Mouse (Mus musculus) embryonic facial prominence, embryonic 12.5 days (tissue): ENCODE results near the gene Asb6. TPM values are rescaled to one million over a fixed set of nuclear protein-coding genes. Genes with fewer than 3 reads are reported as not detected.

Experiments used
- ATAC-seq: fragments of 200-750 bp; cut with Nextera tagmentation; 2 replicates; pipeline ENCODE4 v1.8.0; 2017; ENCODE audit not compliant: insufficient number of reproducible peaks, insufficient read depth, low FRiP score, low TSS enrichment
- H3K27ac ChIP-seq: fragments of 300-500 bp; sonication (generic); 2 replicates; pipeline ENCODE4 v1.5.1; 2016; ENCODE audit warnings: mild to moderate bottlenecking
- H3K27me3 ChIP-seq: fragments of 300-500 bp; sonication (generic); 2 replicates; pipeline ENCODE4 v1.6.1; 2016; ENCODE audit warnings: mild to moderate bottlenecking, moderate library complexity
- H3K36me3 ChIP-seq: fragments of 300-500 bp; sonication (generic); 2 replicates; pipeline ENCODE4 v1.6.1; 2016; ENCODE audit warnings: mild to moderate bottlenecking
- H3K4me1 ChIP-seq: fragments of 300-500 bp; sonication (generic); 2 replicates; pipeline ENCODE4 v1.6.1; 2016
- H3K4me2 ChIP-seq: fragments of 300-500 bp; sonication (generic); replicated peaks from 2 replicates; pipeline ENCODE4 v1.6.1; 2016; ENCODE audit warnings: mild to moderate bottlenecking, moderate library complexity
- H3K4me3 ChIP-seq: fragments of 300-500 bp; sonication (generic); 2 replicates; pipeline ENCODE4 v1.5.1; 2016; ENCODE audit warnings: mild to moderate bottlenecking
- H3K9ac ChIP-seq: fragments of 300-500 bp; sonication (generic); 2 replicates; pipeline ENCODE4 v1.6.1; 2016; ENCODE audit warnings: mild to moderate bottlenecking, moderate library complexity
- H3K9me3 ChIP-seq: fragments of 300-500 bp; sonication (generic); 2 replicates; pipeline ENCODE4 v1.6.1; 2016; ENCODE audit warnings: mild to moderate bottlenecking, moderate library complexity
- WGBS: fragments of 180-500 bp; shearing (Covaris S2); methylation state at CpG from one replicate; pipeline ENCODE4 v1.1.7; 2016; 5-methylcytosine and 5-hydroxymethylcytosine counted together
- polyA plus RNA-seq: library from polyadenylated mRNA; unstranded; fragments of >200 nt; fragmentation: Nextera tagmentation; extraction: Ambion mirVana; gene quantifications from 2 replicates; pipeline ENCODE4 v1.2.1, GENCODE M21; 2016

Gene Asb6
- polyA plus RNA-seq, 1 experiment from 2014 or later: 41.8 TPM

GRCm38 (mm10) chr2:30833644-30834043, 3.5 kb upstream of the Asb6 start:
- Histone ChIP-seq H3K4me1 (peaks cover 51% of the 10 kb centered on the region), H3K36me3 (no peaks in the 10 kb centered on the region), H3K4me3 (no peak overlapping the region), H3K4me2 (peak overlapping the region; percentile 27), H3K9ac (peak overlapping the region; percentile 27; the same call in 1 of the 2 replicates), H3K9me3 (no peaks in the 10 kb centered on the region), H3K27me3 (no peaks in the 10 kb centered on the region), H3K27ac (peak overlapping the region; percentile 98)
- ATAC-seq: peak; percentile 20; the same call in 1 of the 2 replicates
- 20% methylated on average over 5 of the region's 5 CpGs for WGBS

- Histone ChIP-seq H3K4me2 (no peak overlapping the region), H3K9me3 (no peaks in the 10 kb centered on the region), H3K9ac (no peak overlapping the region), H3K27me3 (no peaks in the 10 kb centered on the region), H3K4me1 (peaks cover 34% of the 10 kb centered on the region), H3K4me3 (no peak overlapping the region), H3K27ac (no peak overlapping the region), H3K36me3 (peaks cover 22% of the 10 kb centered on the region)
- WGBS: 35% methylated on average over 5 of the region's 5 CpGs
- no peak for ATAC-seq
Observed at GRCm38 (mm10) chr2:30829315-30829714, 818 bp downstream of the Asb6 start.

- peak overlapping the region; percentile 79 for H3K4me2 ChIP-seq
- H3K36me3 ChIP-seq: peaks cover 36% of the 10 kb centered on the region
- H3K4me3 ChIP-seq: peak overlapping the region; percentile 96
- peaks cover 24% of the 10 kb centered on the region for H3K4me1 ChIP-seq
- H3K9me3 ChIP-seq: no peaks in the 10 kb centered on the region
- H3K9ac ChIP-seq: peak overlapping the region; percentile 91
- peak overlapping the region; percentile 74 for H3K27ac ChIP-seq
- H3K27me3 ChIP-seq: no peaks in the 10 kb centered on the region
- peak; percentile 75 for ATAC-seq
- under 1% methylated on average over 63 of the region's 63 CpGs for WGBS
Observed at GRCm38 (mm10) chr2:30827749-30828475, 2.2 kb downstream of the Asb6 start.

GRCm38 (mm10) chr2:30826825-30827748, 3.0 kb downstream of the Asb6 start:
- no peaks in the 10 kb centered on the region for H3K9me3 ChIP-seq
- H3K27ac ChIP-seq: peak overlapping the region; percentile 74
- H3K9ac ChIP-seq: peak overlapping the region; percentile 91
- peak overlapping the region; percentile 96 for H3K4me3 ChIP-seq
- peaks cover 23% of the 10 kb centered on the region for H3K4me1 ChIP-seq
- H3K27me3 ChIP-seq: no peaks in the 10 kb centered on the region
- peak overlapping the region; percentile 79 for H3K4me2 ChIP-seq
- ATAC-seq: no peak
- H3K36me3 ChIP-seq: peaks cover 45% of the 10 kb centered on the region
- WGBS: 34% methylated on average over 26 of the region's 26 CpGs

- Histone ChIP-seq H3K4me1 (peaks cover 23% of the 10 kb centered on the region), H3K27ac (no peak overlapping the region), H3K36me3 (peaks cover 79% of the 10 kb centered on the region), H3K4me2 (no peak overlapping the region), H3K9me3 (peaks cover 6% of the 10 kb centered on the region; the same call in 1 of the 2 replicates), H3K4me3 (no peak overlapping the region), H3K9ac (no peak overlapping the region), H3K27me3 (no peaks in the 10 kb centered on the region)
- WGBS: 72% methylated on average over 13 of the region's 13 CpGs
- 0 out of 2 replicates have a peak, but pooled peaks have one; percentile 25 for ATAC-seq
Observed at GRCm38 (mm10) chr2:30823385-30824153, 6.6 kb downstream of the Asb6 start.

- Histone ChIP-seq H3K9me3 (peaks cover 6% of the 10 kb centered on the region; the same call in 1 of the 2 replicates), H3K4me1 (peaks cover 19% of the 10 kb centered on the region), H3K4me3 (no peak overlapping the region), H3K4me2 (no peak overlapping the region), H3K27me3 (no peaks in the 10 kb centered on the region), H3K27ac (no peak overlapping the region), H3K36me3 (peaks cover 89% of the 10 kb centered on the region), H3K9ac (no peak overlapping the region)
- WGBS: 90% methylated on average over 8 of the region's 8 CpGs
- ATAC-seq: no peak
Observed at GRCm38 (mm10) chr2:30822460-30822859, 7.7 kb downstream of the Asb6 start.

- ATAC-seq: no peak
- Histone ChIP-seq H3K9ac (no peak overlapping the region), H3K9me3 (peaks cover 6% of the 10 kb centered on the region; the same call in 1 of the 2 replicates), H3K27ac (no peak overlapping the region), H3K4me3 (no peak overlapping the region), H3K4me2 (no peak overlapping the region), H3K4me1 (0 out of 2 replicates have a peak, but pooled peaks cover 9% of the 10 kb centered on the region), H3K27me3 (no peaks in the 10 kb centered on the region), H3K36me3 (peaks cover 93% of the 10 kb centered on the region)
- WGBS: 96% methylated on average over 3 of the region's 3 CpGs
Observed at GRCm38 (mm10) chr2:30821073-30821472, 9.1 kb downstream of the Asb6 start.

GRCm38 (mm10) chr2:30819873-30820272, 10.3 kb downstream of the Asb6 start:
- Histone ChIP-seq H3K4me1 (0 out of 2 replicates have a peak, but pooled peaks cover 9% of the 10 kb centered on the region), H3K27me3 (no peaks in the 10 kb centered on the region), H3K9me3 (peaks cover 6% of the 10 kb centered on the region; the same call in 1 of the 2 replicates), H3K27ac (no peak overlapping the region), H3K9ac (no peak overlapping the region), H3K36me3 (peaks cover 93% of the 10 kb centered on the region), H3K4me2 (no peak overlapping the region), H3K4me3 (no peak overlapping the region)
- 94% methylated on average over 5 of the region's 5 CpGs for WGBS
- ATAC-seq: no peak

GRCm38 (mm10) chr2:30816383-30816782, 13.8 kb downstream of the Asb6 start:
- H3K4me1 ChIP-seq: no peaks in the 10 kb centered on the region
- H3K9me3 ChIP-seq: peaks cover 6% of the 10 kb centered on the region; the same call in 1 of the 2 replicates
- no peaks in the 10 kb centered on the region for H3K27me3 ChIP-seq
- H3K36me3 ChIP-seq: peaks cover 91% of the 10 kb centered on the region
- H3K4me3 ChIP-seq: no peak overlapping the region
- no peak overlapping the region for H3K4me2 ChIP-seq
- no peak for ATAC-seq
- H3K9ac ChIP-seq: no peak overlapping the region
- 89% methylated on average over 1 of the region's 1 CpGs for WGBS
- no peak overlapping the region for H3K27ac ChIP-seq

- no peaks in the 10 kb centered on the region for H3K9me3 ChIP-seq
- H3K4me1 ChIP-seq: peaks cover 12% of the 10 kb centered on the region
- no peak overlapping the region for H3K4me3 ChIP-seq
- H3K4me2 ChIP-seq: no peak overlapping the region; the same call in 1 of the 2 replicates
- 94% methylated on average over 7 of the region's 7 CpGs for WGBS
- no peak overlapping the region for H3K27ac ChIP-seq
- H3K27me3 ChIP-seq: no peaks in the 10 kb centered on the region
- ATAC-seq: no peak
- H3K36me3 ChIP-seq: peaks cover 49% of the 10 kb centered on the region
- H3K9ac ChIP-seq: no peak overlapping the region
Observed at GRCm38 (mm10) chr2:30810573-30810972, 19.6 kb downstream of the Asb6 start.

- H3K9me3 ChIP-seq: no peaks in the 10 kb centered on the region
- H3K4me1 ChIP-seq: peaks cover 12% of the 10 kb centered on the region
- no peak for ATAC-seq
- no peak overlapping the region for H3K9ac ChIP-seq
- peaks cover 38% of the 10 kb centered on the region for H3K36me3 ChIP-seq
- peak overlapping the region; percentile 29; the same call in 1 of the 2 replicates for H3K4me2 ChIP-seq
- no peak overlapping the region for H3K27ac ChIP-seq
- WGBS: 85% methylated on average over 5 of the region's 5 CpGs
- no peak overlapping the region for H3K4me3 ChIP-seq
- H3K27me3 ChIP-seq: no peaks in the 10 kb centered on the region
Observed at GRCm38 (mm10) chr2:30809503-30809902, 20.6 kb downstream of the Asb6 start.
